Mouse (Mus musculus) left cerebral cortex, adult 11 months (tissue): Measurements from ENCODE around the gene Dzank1.

Source experiments
- DNase-seq: peaks from one replicate; pipeline ENCODE4 v3.0.0; 2022; ENCODE audit warnings: low spot score

The Dzank1 gene

GRCm38 (mm10) chr2:144526981-144527820, at the start of gene Dzank1, which contains the start of gene Polr3f:
Dzank1 (minus strand) TSS chr2:144527414.
Polr3f (plus strand) TSS chr2:144527718.
- peak; percentile 96 for DNase-seq

DNA sequence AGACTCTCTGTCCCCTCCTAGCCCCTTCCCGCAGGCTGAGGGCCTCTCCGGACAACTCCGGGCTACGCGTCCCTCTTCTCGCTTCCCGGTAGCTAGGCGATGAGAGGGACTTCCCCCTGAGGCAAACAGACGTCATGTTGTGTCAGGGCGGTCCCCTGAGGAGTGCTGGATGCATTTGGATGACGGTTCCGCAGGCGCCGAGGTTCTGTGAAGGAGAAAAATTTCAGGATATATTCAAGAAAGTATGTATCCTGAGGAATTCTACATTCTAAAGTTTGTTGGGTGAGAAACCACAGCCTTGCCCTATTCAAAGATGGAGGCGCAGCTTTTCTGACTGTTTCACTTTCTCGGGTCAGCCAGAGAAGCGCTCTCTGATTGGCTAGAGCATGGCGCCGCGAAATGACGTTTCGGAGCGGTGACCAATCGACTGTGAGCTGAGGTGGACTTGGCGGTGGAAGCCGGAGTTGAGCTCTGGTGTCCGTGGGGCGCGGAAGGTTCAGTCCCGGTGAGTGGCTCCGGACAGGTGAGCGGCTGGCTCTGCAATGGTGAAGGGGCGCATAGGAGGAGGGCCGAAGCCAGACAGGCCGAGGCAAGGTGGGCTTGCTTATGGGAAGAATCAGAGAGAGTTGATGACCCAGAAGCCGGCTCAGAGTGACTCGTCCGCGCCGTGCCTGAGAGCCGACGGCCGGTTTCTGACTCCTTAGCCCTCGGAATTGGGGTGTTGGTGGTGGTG, 28.8 kb upstream of the Dzank1 start, which contains the start of gene Sec23b:
Gene Sec23b, plus strand, starts transcription at position 410 of the 733 bp plus-strand sequence.
- peak; percentile 94 for DNase-seq

- no peak for DNase-seq
Measured at GRCm38 (mm10) chr2:144555286-144555819, 28.1 kb upstream of the Dzank1 start.

GRCm38 (mm10) chr2:144553905-144554304, 26.7 kb upstream of the Dzank1 start:
- no peak for DNase-seq

GRCm38 (mm10) chr2:144550529-144550928, 23.3 kb upstream of the Dzank1 start, which contains the start of gene Rbbp9:
Rbbp9 (minus strand) TSS chr2:144550869.
- DNase-seq, result peak; percentile 61

DNA sequence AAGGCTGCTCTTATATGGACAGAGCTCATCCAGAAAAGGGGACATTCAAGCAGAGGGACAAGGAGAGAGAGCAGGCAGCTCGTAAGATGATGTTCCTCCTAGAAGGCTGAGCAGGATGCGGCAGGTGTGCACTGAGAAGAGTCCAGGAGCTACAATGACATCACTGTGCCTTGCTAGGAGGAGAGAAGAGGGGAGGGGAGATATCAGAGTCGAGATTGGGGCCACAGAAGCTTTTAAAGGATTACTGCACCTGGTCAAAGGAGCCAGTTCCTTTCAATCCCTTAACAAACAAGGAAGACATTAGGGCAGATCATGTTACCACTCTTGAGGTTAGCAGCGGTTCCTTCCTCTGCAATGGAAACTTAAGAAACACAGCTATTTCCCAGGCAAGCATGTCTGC, 20.3 kb upstream of the Dzank1 start:
- DNase-seq, result no peak

GRCm38 (mm10) chr2:144545481-144545880, 18.3 kb upstream of the Dzank1 start:
- no peak for DNase-seq

- DNase-seq, result no peak
Measured at GRCm38 (mm10) chr2:144545061-144545460, 17.8 kb upstream of the Dzank1 start.

GRCm38 (mm10) chr2:144544630-144545029, 17.4 kb upstream of the Dzank1 start:
- DNase-seq, result no peak

DNA sequence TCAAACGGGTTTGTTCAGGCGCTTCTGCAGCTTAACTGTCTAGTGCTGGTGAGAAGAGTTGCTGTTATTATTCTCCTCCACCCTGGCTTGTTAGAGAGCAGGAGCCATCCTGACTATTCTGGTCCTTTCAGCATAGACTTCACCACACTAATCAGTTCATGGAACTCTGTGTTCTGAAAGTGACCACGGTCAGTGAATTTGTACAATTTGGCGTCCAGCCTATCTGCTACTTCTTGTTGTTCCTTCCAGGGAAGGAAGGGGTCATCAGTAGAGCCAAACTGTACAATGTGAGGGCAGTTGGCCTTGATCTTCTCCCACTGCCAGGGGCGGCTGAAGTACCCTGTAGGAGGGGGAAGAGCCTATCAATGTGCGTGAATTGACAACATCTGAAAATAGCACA, 16.5 kb upstream of the Dzank1 start:
- no peak for DNase-seq

- DNase-seq, result no peak
Measured at GRCm38 (mm10) chr2:144541246-144541645, 14.0 kb upstream of the Dzank1 start.

- no peak for DNase-seq
Measured at GRCm38 (mm10) chr2:144537123-144537522, 9.9 kb upstream of the Dzank1 start.

- DNase-seq, result no peak
Measured at GRCm38 (mm10) chr2:144527821-144528174, 584 bp upstream of the Dzank1 start.

DNA sequence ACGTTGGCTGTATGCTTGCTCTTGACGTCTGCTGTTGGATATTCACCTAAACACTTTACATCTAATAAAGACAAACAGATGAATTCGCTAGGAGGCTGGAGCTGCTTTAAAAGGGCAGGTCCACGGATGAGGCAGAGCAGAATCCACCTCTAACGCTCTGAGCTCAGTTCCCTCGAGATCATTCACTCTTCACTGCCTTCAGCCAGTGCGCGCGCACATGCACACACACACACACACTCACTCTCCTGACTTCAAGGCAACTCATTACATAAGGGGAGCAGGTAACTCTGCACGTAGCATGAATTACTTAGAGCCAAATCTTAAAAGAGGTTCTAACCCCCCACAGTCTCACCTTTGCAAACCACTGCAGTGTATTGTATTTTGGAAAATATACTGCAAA, 1.4 kb downstream of the Dzank1 start:
- peak; percentile 43 for DNase-seq

DNA sequence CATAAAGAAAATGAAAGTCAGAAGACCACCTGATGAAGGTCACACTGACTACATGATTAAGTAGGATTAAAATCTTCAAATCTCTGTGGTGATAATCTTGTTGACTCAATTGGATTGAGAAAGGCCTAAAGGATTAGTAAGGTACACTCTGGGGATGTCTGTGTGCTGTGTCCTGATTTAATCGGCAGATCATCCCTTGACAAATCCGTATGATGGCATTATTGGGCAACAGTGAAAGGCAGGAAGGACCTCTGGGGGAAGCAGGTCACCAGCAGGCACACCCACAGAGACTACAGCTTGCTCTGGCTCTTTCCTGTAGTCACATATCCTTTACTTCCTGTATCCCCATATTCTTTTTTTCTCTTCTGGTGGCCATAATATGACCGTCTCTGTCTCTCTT, 7.4 kb downstream of the Dzank1 start:
- DNase-seq, result no peak

DNA sequence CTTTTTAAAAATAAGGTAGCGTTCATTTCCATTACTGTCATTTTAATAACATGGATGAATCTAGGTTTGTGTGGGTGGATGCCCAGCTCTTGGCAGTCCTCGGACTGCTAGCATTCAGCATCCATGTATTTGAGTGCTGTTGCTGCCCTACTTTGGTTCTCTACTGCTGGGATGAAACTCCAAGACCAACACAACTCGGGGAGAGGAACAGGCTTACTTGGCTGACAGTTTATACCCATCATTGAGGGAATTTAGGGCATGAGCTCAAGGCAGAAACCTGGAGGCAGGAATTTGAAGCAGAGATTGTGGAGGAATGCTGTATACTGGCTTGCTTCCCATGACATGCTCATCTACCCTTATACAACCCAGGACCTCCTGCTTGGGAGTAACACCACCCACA, 12.6 kb downstream of the Dzank1 start:
- DNase-seq, result no peak

DNA sequence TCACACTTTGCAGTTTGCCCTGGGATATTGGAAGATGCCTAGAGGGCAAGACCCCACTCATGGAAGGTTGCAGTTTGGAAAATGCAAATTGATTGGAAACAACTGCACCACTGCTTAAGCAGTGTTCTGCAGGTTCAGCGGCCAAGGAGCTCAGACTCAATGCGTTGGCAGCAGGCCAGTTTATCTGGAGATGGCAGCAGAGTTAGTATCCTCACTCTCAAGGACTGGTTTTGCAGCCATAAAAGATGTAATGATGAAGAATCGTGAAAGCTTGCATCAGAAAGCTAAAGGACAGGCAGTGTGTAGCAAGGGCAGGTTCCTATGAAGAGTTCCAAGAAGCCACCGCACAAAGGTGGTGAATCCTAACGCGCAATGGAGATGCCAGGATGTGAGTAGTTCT, 25.1 kb downstream of the Dzank1 start:
- no peak for DNase-seq

- DNase-seq, result no peak
Measured at GRCm38 (mm10) chr2:144489342-144489741, 37.9 kb downstream of the Dzank1 start.

GRCm38 (mm10) chr2:144487476-144487875, 39.7 kb downstream of the Dzank1 start:
- no peak for DNase-seq

DNA sequence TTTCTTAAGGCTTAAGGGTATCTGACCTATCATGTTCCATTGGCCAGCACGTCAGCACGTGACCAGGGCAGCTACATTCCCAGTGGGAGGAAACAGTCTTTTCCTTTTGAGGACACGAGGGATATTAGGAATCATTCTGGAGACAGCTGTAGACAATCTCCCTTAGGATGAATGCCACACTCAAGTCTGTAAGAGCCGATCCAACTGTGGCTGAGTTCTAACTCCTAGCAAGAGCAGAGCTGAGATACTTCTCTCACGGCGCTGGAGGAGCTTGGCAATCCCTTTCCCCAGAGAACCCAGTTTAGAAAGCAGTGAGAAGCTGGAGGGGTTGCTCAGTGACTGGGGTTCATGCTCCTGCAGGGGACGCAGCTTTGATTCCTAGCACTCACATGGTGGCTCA, 41.8 kb downstream of the Dzank1 start:
- no peak for DNase-seq

GRCm38 (mm10) chr2:144484084-144484483, 43.1 kb downstream of the Dzank1 start:
- DNase-seq, result no peak

- DNase-seq, result peak; percentile 41
Measured at GRCm38 (mm10) chr2:144479421-144479820, 47.8 kb downstream of the Dzank1 start.

GRCm38 (mm10) chr2:144467203-144467602, 60.0 kb downstream of the Dzank1 start:
- DNase-seq, result no peak
